In the genomic region with DNA sequence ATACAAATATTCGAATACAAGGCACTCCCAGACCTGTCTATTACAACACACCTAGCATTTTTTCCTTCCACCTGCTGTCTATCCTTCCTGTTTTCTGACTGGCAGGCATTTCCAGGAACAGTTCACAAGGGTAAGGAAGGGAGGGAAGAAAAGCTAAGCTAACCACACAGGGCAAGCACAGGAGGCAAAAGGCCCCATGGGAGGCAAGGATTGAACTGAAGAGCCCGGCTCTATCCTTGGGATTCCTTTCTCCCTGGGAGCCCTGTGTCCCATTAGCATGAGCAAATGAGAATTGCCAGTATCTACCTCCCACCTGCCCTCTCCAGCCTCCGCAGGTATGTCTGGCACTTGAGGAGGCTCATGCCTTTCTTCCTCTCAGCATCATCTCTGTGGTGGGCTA, we compare ENCODE assay signal across 33 mouse cellular contexts.
"Had no signal": no experiment of that assay in that cellular context is flagged by ENCODE, and none has a peak within 500 bp of the region (broad histone marks: within the 10 kb centered on the region; RNA-seq: fewer than 3 reads in every experiment).

No protein-coding gene starts in this region.

- H3K9ac ChIP-seq: heart, embryonic 12.5 days; heart, embryonic 13.5 days; heart, embryonic 15.5 days; hindbrain, embryonic 12.5 days; hindbrain, embryonic 13.5 days; hindbrain, embryonic 14.5 days; hindbrain, embryonic 15.5 days; intestine, embryonic 15.5 days; kidney, embryonic 15.5 days had no signal

- H3K27me3 ChIP-seq: heart, embryonic 15.5 days; hindbrain, embryonic 12.5 days; hindbrain, embryonic 13.5 days; hindbrain, embryonic 15.5 days; intestine, embryonic 15.5 days; kidney, embryonic 15.5 days had no signal

- H3K27ac ChIP-seq: heart, embryonic 10.5 days; heart, embryonic 13.5 days; heart, embryonic 15.5 days; hindbrain, embryonic 10.5 days; hindbrain, embryonic 12.5 days; hindbrain, embryonic 13.5 days; hindbrain, embryonic 14.5 days; hindbrain, embryonic 15.5 days; hindbrain, postnatal 0 days; intestine, embryonic 15.5 days; kidney, embryonic 15.5 days; kidney, postnatal 0 days; layer of hippocampus, adult 2 months had no signal

- H3K36me3 ChIP-seq: heart, embryonic 10.5 days; heart, embryonic 12.5 days; heart, embryonic 13.5 days; heart, embryonic 15.5 days; hindbrain, embryonic 10.5 days; hindbrain, embryonic 12.5 days; hindbrain, embryonic 13.5 days; hindbrain, embryonic 15.5 days; intestine, embryonic 15.5 days; kidney, embryonic 15.5 days had no signal

- H3K9me3 ChIP-seq: heart, embryonic 10.5 days; heart, embryonic 12.5 days; heart, embryonic 13.5 days; heart, embryonic 15.5 days; hindbrain, embryonic 10.5 days; hindbrain, embryonic 12.5 days; hindbrain, embryonic 13.5 days; hindbrain, embryonic 15.5 days; intestine, embryonic 15.5 days; kidney, embryonic 15.5 days had no signal

- H3K4me2 ChIP-seq: heart, embryonic 12.5 days; heart, embryonic 13.5 days; heart, embryonic 15.5 days; hindbrain, embryonic 12.5 days; hindbrain, embryonic 13.5 days; hindbrain, embryonic 14.5 days; hindbrain, embryonic 15.5 days; intestine, embryonic 15.5 days; kidney, embryonic 15.5 days had no signal

- DNase-seq: heart, postnatal 10 days; heart, postnatal 14 days; heart, postnatal 36 days; heart, postnatal 4 days; kidney, adult 11 months; kidney, adult 18-20 months; kidney, adult 2 months; kidney, adult 8-10 months; kidney, adult 9 months; kidney, postnatal 10 days; kidney, postnatal 14 days; kidney, postnatal 25 days; kidney, postnatal 36 days; kidney, postnatal 4 days; layer of hippocampus, postnatal 36 days had no signal

- ATAC-seq: hindbrain, embryonic 16.5 days; hindbrain, postnatal 0 days; inflammation-experienced regulatory T-cells, adult 6 months; intestine, embryonic 15.5 days; intestine, embryonic 16.5 days; intestine, postnatal 0 days had no signal

- H3K4me3 ChIP-seq: heart, embryonic 10.5 days; heart, embryonic 12.5 days; heart, embryonic 13.5 days; heart, embryonic 15.5 days; hindbrain, embryonic 10.5 days; hindbrain, embryonic 12.5 days; hindbrain, embryonic 13.5 days; hindbrain, embryonic 15.5 days; intestine, embryonic 15.5 days; kidney, embryonic 15.5 days; layer of hippocampus, adult 2 months had no signal

- H3K4me1 ChIP-seq: heart, embryonic 10.5 days; heart, embryonic 12.5 days; heart, embryonic 13.5 days; heart, embryonic 15.5 days; hindbrain, embryonic 10.5 days; hindbrain, embryonic 13.5 days; hindbrain, embryonic 15.5 days; intestine, embryonic 15.5 days; kidney, embryonic 15.5 days had no signal
